Mouse (Mus musculus) liver, embryonic 16.5 days (tissue): Measurements from ENCODE around the gene Ahcy. TPM values are rescaled to one million over a fixed set of nuclear protein-coding genes. Genes with fewer than 3 reads are reported as not detected.

Source experiments
- ATAC-seq: fragments of 200-750 bp; cut with Nextera tagmentation; 2 replicates; pipeline ENCODE4 v1.8.0; 2017; ENCODE audit warnings: low read depth, mild to moderate bottlenecking, moderate number of reproducible peaks, moderate library complexity
- H3K27ac ChIP-seq: fragments of 300-500 bp; sonication (generic); 2 replicates; pipeline ENCODE4 v1.5.1; 2014; ENCODE audit warnings: mild to moderate bottlenecking, low read length
- H3K27me3 ChIP-seq: fragments of 300-500 bp; sonication (generic); 2 replicates; pipeline ENCODE4 v1.6.1; 2014; ENCODE audit warnings: low read depth, low read length, mixed read lengths; ENCODE audit not compliant: control insufficient read depth, insufficient read depth
- H3K36me3 ChIP-seq: fragments of 300-500 bp; sonication (generic); 2 replicates; pipeline ENCODE4 v1.6.1; 2014; ENCODE audit warnings: mild to moderate bottlenecking; ENCODE audit not compliant: control insufficient read depth, insufficient read depth
- H3K4me1 ChIP-seq: fragments of 300-500 bp; sonication (generic); 2 replicates; pipeline ENCODE4 v1.6.1; 2014; ENCODE audit warnings: low read depth, low read length, mixed read lengths; ENCODE audit not compliant: control insufficient read depth
- H3K4me2 ChIP-seq: fragments of 300-500 bp; sonication (generic); 2 replicates; pipeline ENCODE4 v1.6.1; 2014; ENCODE audit warnings: low read depth, low read length, mixed read lengths
- H3K4me3 ChIP-seq: fragments of 300-500 bp; sonication (generic); 2 replicates; pipeline ENCODE4 v1.5.1; 2014; ENCODE audit warnings: low read depth, mild to moderate bottlenecking, low read length
- H3K9ac ChIP-seq: fragments of 300-500 bp; sonication (generic); 2 replicates; pipeline ENCODE4 v1.6.1; 2014; ENCODE audit warnings: low read depth, low read length
- H3K9me3 ChIP-seq: fragments of 300-500 bp; sonication (generic); replicated peaks from 2 replicates; pipeline ENCODE4 v1.6.1; 2016; ENCODE audit warnings: low read length; ENCODE audit not compliant: control insufficient read depth
- WGBS: fragments of 180-500 bp; shearing (Covaris S2); extraction: QIAGEN DNeasy Blood & Tissue Kit; methylation state at CpG from one replicate; pipeline ENCODE4 v1.1.7; 2014; ENCODE audit not compliant: insufficient replicate concordance; 5-methylcytosine and 5-hydroxymethylcytosine counted together
- polyA plus RNA-seq: library from polyadenylated mRNA; unstranded; fragments of >200 nt; fragmentation: Nextera tagmentation; extraction: Ambion mirVana; gene quantifications from 2 replicates; pipeline ENCODE4 v1.2.1, GENCODE M21; 2015

The Ahcy gene
- polyA plus RNA-seq, 1 experiment from 2014 or later, result 77.7 TPM

DNA sequence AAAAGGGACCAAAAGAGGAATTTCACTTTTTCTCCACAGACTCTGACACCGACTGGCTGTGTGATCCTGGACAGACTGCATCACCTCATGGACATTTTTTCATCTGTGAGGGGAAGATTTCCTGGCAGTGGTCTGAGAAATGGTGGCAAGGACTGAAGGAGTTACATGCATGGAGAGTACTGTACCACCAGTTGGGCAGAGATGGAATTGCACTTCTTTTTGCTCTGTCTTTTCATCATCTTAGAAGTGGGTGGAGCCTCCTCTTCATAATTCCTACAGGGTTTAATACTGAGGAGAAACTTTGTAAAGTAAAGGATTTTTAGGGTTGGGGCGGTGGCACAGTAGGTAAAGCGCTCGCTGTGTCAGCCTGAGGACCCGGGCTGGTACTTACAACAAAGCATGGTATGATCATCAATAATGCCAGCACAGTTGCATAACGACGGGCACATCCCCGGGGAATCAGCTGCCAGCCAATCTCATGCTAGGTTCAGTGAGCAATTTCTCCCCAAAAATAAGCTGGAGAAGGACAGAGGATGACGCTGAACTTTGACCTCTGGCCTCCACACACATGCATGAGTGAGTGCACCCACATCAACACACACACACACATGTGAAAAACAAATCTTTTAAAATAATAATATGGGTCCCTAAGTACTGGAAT is 24.6 kb upstream of the Ahcy start:
- Histone ChIP-seq H3K36me3 (no peaks in the 10 kb centered on the region), H3K4me1 (peaks cover 12% of the 10 kb centered on the region), H3K27me3 (no peaks in the 10 kb centered on the region), H3K9ac (no peak overlapping the region), H3K4me2 (no peak overlapping the region), H3K27ac (no peak overlapping the region), H3K4me3 (no peak overlapping the region), H3K9me3 (no peaks in the 10 kb centered on the region)
- no peak for ATAC-seq
- WGBS, result 73% methylated on average over 9 of the region's 9 CpGs

DNA sequence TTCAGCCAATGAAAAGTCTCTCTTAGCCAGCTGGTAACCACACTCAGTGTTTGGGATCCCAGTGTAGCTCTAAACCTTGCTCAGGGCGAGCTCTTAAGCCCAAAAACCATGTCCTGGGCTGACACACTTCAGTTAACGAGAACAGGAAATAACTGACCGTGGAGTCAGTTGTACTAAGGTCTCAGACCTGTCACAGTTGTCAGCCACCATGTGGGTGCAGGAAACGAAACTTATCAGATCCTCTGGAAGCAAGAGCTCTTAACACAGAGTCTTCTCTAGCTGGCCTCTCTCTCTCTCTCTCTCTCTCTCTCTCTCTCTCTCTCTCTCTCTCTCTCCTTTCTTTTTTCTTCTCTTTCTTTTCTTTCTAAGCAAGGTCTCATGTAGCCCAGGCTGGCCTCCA is 19.1 kb upstream of the Ahcy start:
- Histone ChIP-seq H3K4me3 (no peak overlapping the region), H3K9me3 (no peaks in the 10 kb centered on the region), H3K36me3 (no peaks in the 10 kb centered on the region), H3K27me3 (no peaks in the 10 kb centered on the region), H3K4me1 (peaks cover 30% of the 10 kb centered on the region), H3K4me2 (no peak overlapping the region), H3K9ac (no peak overlapping the region), H3K27ac (peak overlapping the region; percentile 15; the same call in 1 of the 2 replicates)
- 21% methylated on average over 4 of the region's 4 CpGs for WGBS
- no peak for ATAC-seq

DNA sequence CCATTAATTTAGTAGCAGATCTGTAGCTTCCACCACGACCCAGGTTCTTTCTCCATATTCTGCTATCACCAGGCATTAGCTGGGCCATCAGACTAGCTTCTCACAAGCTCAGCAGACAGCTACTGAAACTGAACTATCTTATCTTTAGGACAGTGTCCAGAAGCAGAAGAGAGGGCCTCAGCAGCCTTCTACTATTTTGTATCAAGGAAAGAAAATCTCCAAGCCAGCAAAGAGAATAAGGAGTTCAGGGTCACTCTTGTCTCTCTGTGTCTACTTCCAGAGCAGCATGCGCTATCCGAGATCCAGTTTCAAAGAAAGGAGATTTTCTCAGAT is 17.4 kb upstream of the Ahcy start:
- Histone ChIP-seq H3K4me3 (no peak overlapping the region), H3K27me3 (no peaks in the 10 kb centered on the region), H3K36me3 (no peaks in the 10 kb centered on the region), H3K4me2 (peak overlapping the region; percentile 47), H3K9ac (peak overlapping the region; percentile 5; the same call in 1 of the 2 replicates), H3K4me1 (peaks cover 31% of the 10 kb centered on the region), H3K9me3 (no peaks in the 10 kb centered on the region), H3K27ac (peak overlapping the region; percentile 81)
- peak; percentile 65 for ATAC-seq
- WGBS, result 56% methylated on average over 3 of the region's 3 CpGs

DNA sequence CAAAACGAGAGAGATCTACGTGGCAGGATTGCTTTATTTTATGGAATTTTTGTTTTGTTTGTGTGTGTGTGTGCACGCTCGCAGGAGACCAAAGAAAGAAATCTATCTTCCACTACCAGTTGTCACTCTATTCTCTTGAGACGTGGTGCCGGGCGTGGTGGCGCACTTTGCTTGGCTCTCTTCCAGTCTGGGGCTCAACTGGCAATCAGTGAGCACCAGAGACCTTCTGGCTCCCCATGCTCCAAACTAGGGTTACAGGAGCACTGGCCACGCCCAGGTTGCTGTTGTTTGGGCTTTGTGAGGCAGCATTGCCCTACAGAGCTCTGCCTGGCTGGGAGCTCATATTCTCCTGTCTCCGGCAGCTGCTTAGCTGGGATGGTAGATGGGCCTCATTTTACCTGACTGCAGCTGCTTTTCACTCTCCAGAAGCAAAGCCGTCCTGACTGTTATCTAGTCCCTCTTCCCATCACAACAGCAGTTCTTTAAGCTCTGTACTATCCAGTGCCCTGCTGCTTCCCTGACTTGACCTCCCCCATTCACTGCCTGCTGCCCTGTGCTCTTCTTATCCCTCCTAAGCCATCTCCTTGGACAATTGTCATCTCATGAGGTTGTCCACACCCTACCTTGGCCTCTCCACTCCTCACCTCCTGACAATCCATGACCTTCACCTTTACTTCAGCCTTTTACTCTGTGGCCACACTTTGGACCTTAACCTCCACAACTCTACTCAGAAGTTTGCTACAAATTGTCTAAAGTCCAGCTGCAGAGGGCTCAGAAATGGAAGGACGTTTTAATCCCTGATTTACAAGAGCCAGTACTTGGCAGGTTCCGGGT is 16.8 kb upstream of the Ahcy start:
- H3K4me3 ChIP-seq, result peak overlapping the region; percentile 12; the same call in 1 of the 2 replicates
- H3K27ac ChIP-seq, result peak overlapping the region; percentile 81
- peaks cover 31% of the 10 kb centered on the region for H3K4me1 ChIP-seq

DNA sequence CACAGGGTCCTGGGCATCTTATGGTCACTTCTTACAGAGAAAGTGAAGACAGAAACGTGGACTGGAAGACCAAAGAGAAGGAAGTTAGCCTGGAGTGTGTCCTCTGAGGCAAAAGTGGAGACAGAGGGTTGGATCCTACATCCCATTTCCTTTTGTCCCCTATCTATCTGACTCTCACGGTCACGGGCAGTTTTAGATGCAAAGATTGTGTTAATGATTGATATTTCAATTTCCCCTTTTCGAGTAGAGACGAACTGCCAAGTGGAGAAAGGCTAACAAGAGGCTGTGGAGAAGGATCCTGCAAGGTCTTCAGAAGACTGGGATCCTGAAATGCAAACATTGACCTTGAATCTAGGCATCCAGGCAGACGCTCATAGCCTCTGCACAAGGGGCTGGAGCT is 14.0 kb upstream of the Ahcy start:
- H3K36me3 ChIP-seq, result no peaks in the 10 kb centered on the region
- H3K4me3 ChIP-seq, result no peak overlapping the region
- peaks cover 29% of the 10 kb centered on the region for H3K4me1 ChIP-seq
- no peaks in the 10 kb centered on the region for H3K27me3 ChIP-seq
- H3K9me3 ChIP-seq, result no peaks in the 10 kb centered on the region
- no peak for ATAC-seq
- no peak overlapping the region for H3K27ac ChIP-seq
- H3K9ac ChIP-seq, result no peak overlapping the region
- WGBS, result 20% methylated on average over 6 of the region's 6 CpGs
- no peak overlapping the region for H3K4me2 ChIP-seq

More for the DNA sequence above, 16.8 kb upstream of the Ahcy start:
- peak; percentile 93 for ATAC-seq
- H3K27me3 ChIP-seq, result no peaks in the 10 kb centered on the region
- no peaks in the 10 kb centered on the region for H3K36me3 ChIP-seq
- 21% methylated on average over 13 of the region's 13 CpGs for WGBS
- H3K9me3 ChIP-seq, result no peaks in the 10 kb centered on the region
- peak overlapping the region; percentile 5; the same call in 1 of the 2 replicates for H3K9ac ChIP-seq
- H3K4me2 ChIP-seq, result peak overlapping the region; percentile 47

DNA sequence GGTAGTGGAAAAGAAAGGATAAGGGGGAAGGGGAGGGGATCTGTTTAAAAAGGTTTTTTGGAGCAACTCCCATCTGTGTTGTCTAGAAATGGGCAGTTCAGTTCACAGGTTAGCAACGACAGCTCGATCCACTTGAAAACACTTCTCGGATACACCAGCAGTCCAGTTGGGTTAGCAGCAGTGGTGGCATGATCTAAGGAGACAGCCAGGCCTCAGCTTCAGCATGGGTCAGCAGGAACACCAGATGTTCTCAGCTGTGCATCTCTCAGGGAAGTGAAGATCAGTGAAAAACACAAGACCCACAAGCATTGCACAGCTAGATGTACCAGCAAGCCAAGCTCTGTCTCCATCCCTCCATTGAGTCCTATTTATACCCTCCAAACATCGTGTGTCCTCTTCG is 12.0 kb upstream of the Ahcy start:
- no peaks in the 10 kb centered on the region for H3K27me3 ChIP-seq
- WGBS, result 73% methylated on average over 5 of the region's 5 CpGs

DNA sequence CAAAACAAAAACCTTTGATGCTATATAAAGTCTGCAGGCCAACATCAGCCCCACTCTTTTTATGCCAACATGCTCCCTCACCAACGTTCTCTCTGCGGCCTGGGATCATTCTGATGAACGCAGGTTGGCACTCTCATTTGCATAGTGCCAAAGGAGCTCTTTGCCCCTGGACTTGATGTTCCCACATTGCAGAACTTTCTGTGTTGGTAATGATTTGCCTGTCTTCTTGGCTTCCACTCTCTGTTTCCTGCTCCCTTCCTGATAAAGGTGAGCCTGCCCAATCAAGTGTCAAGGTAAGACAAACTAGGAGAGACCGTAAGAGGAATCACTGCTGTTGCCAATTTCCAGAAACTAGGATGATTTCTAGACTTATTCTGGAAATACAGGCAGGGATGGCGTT is 10.2 kb upstream of the Ahcy start:
- peaks cover 6% of the 10 kb centered on the region for H3K4me1 ChIP-seq
- no peak overlapping the region for H3K9ac ChIP-seq
- 69% methylated on average over 5 of the region's 5 CpGs for WGBS
- H3K9me3 ChIP-seq, result no peaks in the 10 kb centered on the region
- no peak overlapping the region for H3K4me3 ChIP-seq
- H3K27me3 ChIP-seq, result no peaks in the 10 kb centered on the region
- no peak overlapping the region for H3K4me2 ChIP-seq
- no peak for ATAC-seq
- H3K36me3 ChIP-seq, result no peaks in the 10 kb centered on the region
- H3K27ac ChIP-seq, result no peak overlapping the region

More for the DNA sequence above, 12.0 kb upstream of the Ahcy start:
- Histone ChIP-seq H3K36me3 (no peaks in the 10 kb centered on the region), H3K27ac (no peak overlapping the region), H3K4me2 (no peak overlapping the region), H3K9me3 (no peaks in the 10 kb centered on the region), H3K4me1 (peaks cover 16% of the 10 kb centered on the region), H3K4me3 (no peak overlapping the region), H3K9ac (no peak overlapping the region)
- ATAC-seq, result no peak

DNA sequence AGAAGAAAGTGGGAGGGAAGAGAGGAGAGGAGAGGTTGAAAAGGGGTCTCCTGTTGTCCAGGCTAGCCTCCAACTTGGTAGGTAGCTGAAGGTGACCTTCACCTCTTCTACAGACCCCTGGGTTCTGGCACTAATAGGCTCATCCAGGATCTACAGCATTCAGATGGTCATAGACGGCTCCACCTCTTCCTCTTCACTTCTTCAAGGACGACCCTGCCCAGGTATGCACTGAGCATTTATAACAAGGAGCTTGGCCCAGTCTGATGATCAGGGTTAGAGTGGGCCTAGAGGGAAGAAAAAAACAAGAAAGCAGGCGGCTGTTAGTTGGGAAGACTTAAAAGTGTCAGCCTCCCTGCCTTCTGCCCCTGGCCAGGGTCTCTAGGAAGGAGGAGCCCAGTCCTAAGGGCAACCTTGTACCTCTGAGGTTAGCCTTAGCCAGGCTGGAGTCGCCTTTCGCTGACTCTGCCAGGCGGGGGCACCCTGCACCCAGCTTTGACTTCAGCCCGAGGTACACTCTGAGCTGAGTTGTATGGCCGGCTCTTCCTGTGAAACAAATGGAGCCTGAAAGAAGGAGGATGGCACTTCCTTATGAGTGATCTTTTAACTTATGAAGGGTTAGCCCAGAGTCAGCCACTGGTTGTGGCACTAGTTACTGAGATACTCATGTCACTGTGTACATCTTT is 8.0 kb upstream of the Ahcy start:
- Histone ChIP-seq H3K9me3 (no peaks in the 10 kb centered on the region), H3K36me3 (no peaks in the 10 kb centered on the region), H3K27me3 (peaks cover 1% of the 10 kb centered on the region; the same call in 1 of the 2 replicates), H3K4me1 (no peaks in the 10 kb centered on the region; the same call in 1 of the 2 replicates), H3K4me3 (no peak overlapping the region), H3K4me2 (no peak overlapping the region), H3K27ac (no peak overlapping the region), H3K9ac (no peak overlapping the region)
- peak; percentile 77 for ATAC-seq
- WGBS, result 12% methylated on average over 8 of the region's 8 CpGs
